Comparison of ENCODE assay signal across 25 mouse cellular contexts in genomic region chr17:51894278-51894677, GRCm38 (mm10).
"Had no signal": no experiment of that assay in that cellular context is flagged by ENCODE, and none has a peak within 500 bp of the region (broad histone marks: within the 10 kb centered on the region; RNA-seq: fewer than 3 reads in every experiment).

No protein-coding gene starts in this region.

- H3K27me3 ChIP-seq: heart, embryonic 12.5 days; hindbrain, embryonic 12.5 days; limb, embryonic 12.5 days; liver, embryonic 13.5 days; liver, embryonic 15.5 days had no signal

- DNase-seq: gastrocnemius, postnatal 14 days; gastrocnemius, postnatal 36 days; heart, adult 11 months; heart, adult 2 months; heart, postnatal 10 days; heart, postnatal 4 days; kidney, adult 11 months; kidney, adult 8-10 months; kidney, postnatal 10 days; kidney, postnatal 25 days; kidney, postnatal 4 days; liver; liver, embryonic 13.5 days had no signal

- H3K36me3 ChIP-seq: heart, embryonic 12.5 days; hindbrain, embryonic 10.5 days; hindbrain, embryonic 12.5 days; limb, embryonic 10.5 days; limb, embryonic 12.5 days; liver, embryonic 13.5 days; liver, embryonic 15.5 days had no signal

- H3K27ac ChIP-seq: heart, adult 2 months; hindbrain, embryonic 10.5 days; hindbrain, embryonic 12.5 days; hindbrain, embryonic 14.5 days; layer of hippocampus, adult 2 months; left cerebral cortex, adult 2 months; limb, embryonic 10.5 days; limb, embryonic 12.5 days; liver, embryonic 13.5 days; liver, embryonic 15.5 days had no signal

- ATAC-seq: hindbrain, embryonic 16.5 days; intestine, embryonic 16.5 days had no signal

- H3K4me3 ChIP-seq: heart, adult 2 months; heart, embryonic 12.5 days; hindbrain, embryonic 10.5 days; hindbrain, embryonic 12.5 days; layer of hippocampus, adult 2 months; left cerebral cortex, adult 2 months; limb, embryonic 10.5 days; limb, embryonic 12.5 days; liver, embryonic 13.5 days; liver, embryonic 15.5 days had no signal

- H3K9me3 ChIP-seq: heart, embryonic 12.5 days; hindbrain, embryonic 10.5 days; hindbrain, embryonic 12.5 days; limb, embryonic 10.5 days; liver, embryonic 13.5 days; liver, embryonic 15.5 days had no signal

- H3K4me2 ChIP-seq: heart, embryonic 12.5 days; hindbrain, embryonic 12.5 days; hindbrain, embryonic 14.5 days; limb, embryonic 12.5 days; liver, embryonic 11.5 days; liver, embryonic 13.5 days; liver, embryonic 15.5 days had no signal

- H3K9ac ChIP-seq: heart, embryonic 12.5 days; hindbrain, embryonic 12.5 days; hindbrain, embryonic 14.5 days; limb, embryonic 12.5 days; liver, embryonic 13.5 days; liver, embryonic 15.5 days had no signal

- H3K4me1 ChIP-seq: heart, embryonic 12.5 days; hindbrain, embryonic 10.5 days; hindbrain, embryonic 12.5 days; limb, embryonic 12.5 days; liver, embryonic 13.5 days; liver, embryonic 15.5 days had no signal
